Mouse (Mus musculus) cerebellum, postnatal 10 days (tissue): ENCODE results near the gene Tchh.

Experiments
- DNase-seq, 2 experiments: peaks; one replicate each; pipeline ENCODE4 v3.0.0; 2021; ENCODE audit warnings: mixed read lengths in 2 of 2

Gene Tchh

DNA sequence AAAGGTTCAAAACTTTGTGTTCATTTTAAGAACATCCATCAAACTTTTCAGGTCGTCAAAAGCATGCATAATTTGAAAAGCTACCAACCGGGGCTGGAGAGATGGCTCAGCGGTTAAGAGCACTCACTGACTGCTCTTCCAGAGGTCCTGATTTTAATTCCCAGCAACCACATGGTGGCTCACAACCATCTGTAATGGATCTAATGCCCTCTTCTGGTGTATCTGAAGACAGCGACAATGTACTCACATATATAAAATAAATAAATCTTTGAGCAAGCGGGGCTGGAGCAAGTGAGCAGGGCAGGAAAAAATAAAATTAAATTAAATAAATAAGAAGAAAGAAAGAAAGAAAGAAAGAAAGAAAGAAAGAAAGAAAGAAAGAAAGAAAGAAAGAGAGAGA, 52.6 kb downstream of the Tchh start:
- DNase-seq = peak in 1 of 2 experiments; percentile 1

DNA sequence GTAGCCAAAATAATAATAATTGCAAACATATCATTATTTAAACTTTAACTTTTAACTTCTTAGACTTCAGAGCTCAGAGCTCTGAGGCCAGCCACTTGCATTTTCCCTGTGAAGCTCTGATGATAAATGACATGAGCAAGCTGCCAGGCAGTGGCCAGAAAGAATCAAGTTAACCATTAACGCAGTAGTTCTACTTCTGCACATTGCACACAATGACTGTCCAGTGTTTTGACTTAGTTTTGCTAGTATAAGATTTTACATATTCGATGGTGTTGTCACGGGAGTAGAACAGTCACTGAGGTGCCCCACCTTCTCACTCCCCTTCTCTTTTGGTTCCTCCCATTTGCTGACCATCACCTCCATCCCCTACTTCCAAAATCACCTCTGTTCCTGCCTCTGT, 55.0 kb downstream of the Tchh start:
- DNase-seq = no peak
